Mouse (Mus musculus) mouse trophoblast stem cell (cell line): ENCODE measurements at regions not wholly inside any gene's neighbourhood (a gene's known extent, or its start where the extent isn't known, plus 50 kb on each side); places are given as distances from the start of the nearest gene placed in this dataset.

Experiments
- in situ Hi-C, 2 experiments: fragments of 300-500 bp; cut with MseI, MboI; formaldehyde crosslinking; loops; 2 replicates in 1 of 2; 3 replicates in 1 of 2; pipeline ENCODE4 v1.15.1; 2025

DNA sequence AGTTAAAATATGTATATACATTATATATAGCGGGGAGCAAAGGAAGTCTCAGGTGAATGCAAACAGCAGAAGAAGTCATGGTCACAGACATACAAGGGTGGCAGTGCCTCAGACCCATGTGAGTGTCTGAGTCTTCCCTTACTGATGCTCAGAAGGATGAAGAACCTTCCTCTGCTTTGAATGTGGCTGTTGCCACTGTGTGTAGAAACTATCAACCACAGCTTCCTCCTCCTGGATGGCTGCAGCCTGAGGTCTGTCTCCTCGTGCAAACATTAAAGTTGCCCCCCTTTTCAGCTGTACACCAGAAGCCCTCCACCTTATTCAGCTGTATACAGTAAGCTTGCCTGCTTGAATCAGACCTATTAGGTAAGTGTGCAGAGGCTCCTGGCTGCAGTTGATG, 79.4 kb upstream of the Tspan5 start:
- in situ Hi-C loops: no loop called here

DNA sequence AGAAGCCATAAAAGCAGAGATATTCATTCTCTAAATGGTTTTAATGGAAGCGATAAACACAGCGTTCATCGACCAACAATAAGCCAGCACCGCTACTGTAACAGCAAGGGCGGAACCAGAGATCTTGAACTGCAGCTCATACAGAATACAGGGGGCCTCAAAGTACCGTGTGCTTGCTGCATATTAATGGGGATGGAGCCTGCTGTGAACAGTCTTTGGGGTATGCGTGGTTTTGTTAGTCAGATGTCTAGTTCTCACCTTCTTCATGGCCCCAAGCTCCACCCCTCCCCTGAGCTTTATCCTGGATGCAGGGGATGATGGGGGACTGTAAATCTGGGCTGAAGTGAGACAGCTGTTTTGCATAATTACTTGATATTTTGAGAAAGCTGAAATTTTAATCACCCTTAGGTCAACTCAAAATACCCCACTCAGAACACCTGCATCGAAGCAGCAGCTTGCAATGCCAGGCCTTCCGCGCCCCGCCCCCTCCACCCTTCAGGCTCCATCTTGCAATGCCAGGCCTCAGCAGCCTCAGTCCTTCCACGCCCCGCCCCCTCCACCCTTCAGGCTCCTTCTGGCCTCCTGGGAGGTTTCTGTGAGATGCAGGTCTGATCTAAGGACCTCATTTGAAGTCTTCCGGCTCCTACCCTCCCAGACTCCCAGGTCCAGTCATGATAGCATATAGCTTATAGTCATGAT, 73.5 kb upstream of the Tspan5 start:
- in situ Hi-C loops: no loop called here

DNA sequence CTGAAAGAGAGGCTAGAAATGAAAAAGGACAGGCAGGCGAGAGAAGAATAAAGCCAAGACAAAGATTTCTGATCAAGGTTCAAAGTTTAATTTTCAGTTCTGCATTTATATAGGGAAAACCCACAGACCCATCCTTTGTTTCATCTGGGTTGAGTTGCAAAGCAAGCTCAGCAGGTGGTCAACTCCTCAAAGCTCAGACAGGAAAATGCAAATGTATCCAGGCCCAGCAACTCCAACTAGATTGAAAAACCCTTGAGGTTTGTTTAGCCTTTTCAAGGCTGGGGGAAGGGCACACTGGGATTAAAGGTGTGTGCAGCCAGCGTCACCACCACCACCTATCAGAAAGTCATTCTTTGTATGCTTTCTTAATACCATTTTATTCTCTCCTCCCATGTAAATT, 66.1 kb upstream of the Tspan5 start:
- in situ Hi-C loops: no loop called here

DNA sequence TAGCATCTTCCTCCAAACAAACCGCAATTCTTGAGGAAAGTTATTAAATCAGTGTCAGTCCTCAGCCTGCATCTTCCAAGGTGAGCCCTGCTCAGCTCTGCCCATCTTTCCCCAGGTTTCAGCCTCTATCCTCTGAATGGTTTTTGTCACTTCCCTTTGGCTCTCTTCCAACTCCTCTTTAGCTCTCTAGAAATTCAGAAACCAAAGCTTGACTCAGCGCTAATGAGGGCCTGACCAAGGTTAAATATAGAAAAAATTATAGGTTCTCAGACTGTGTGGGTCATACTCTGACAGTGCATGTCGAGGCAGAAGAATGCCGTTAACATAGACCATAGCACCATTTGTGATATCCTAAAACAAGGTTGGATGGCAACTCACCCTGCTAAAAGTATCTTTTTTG, 63.6 kb upstream of the Tspan5 start:
- in situ Hi-C loops: no loop called here

DNA sequence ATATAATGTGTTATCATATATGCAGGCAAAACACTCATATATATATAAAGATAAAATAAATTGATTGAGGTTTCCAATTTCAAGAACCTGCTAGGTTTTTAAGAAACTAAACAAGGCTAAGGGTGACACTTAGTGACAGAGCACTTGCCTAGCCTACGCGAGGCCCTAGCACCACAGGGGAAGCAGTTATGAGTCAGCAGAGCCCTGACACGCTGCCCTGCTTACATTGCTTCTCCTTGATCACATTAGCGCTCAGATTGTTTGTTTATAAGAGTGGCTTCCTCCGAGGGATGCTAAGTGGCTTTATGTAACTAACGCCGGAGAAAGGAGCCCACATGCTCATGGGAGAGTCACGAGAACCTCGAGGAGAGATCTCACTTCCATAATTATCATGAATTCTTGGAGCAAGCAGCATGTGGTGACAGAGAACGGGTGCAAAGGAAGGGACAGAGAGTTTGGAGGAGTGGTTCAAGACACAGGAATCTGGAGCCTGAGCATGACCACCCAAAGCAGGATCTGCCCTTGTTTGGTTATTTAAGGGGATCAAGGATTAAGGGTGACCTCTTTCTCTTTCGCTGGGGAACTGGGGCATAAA, 55.3 kb upstream of the Tspan5 start:
- in situ Hi-C loops: no loop called here

DNA sequence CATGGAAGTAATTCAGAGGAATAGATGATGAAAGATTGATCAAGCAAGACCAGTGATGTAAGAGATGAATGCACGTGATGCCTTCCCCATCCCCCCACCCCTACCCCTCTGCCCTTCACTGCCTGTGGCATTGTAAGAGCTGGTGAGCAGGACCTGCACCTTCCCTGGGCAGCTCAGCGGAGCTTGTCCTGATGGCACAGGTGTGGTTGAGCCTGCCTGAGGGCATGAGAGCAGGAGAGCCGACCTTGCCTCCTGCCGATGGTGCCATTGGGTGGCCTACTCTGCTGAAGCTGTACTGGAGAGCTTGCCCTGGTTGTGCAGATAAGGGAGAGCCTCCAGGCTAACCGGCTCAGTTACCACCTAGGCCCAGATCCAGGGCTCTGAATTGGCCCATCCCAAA, 53.4 kb upstream of the Tspan5 start:
- in situ Hi-C loops: no loop called here
